Mouse (Mus musculus) liver, adult 2 months (tissue): ENCODE data around the gene Gigyf1. TPM values are rescaled to one million over a fixed set of nuclear protein-coding genes. Genes with fewer than 3 reads are reported as not detected.

Experiments used
- DNase-seq: peaks from one replicate; pipeline ENCODE4 v3.0.0-alpha.2; 2011; ENCODE audit warnings: low read depth, low spot score; ENCODE audit errors: extremely low read depth
- H3K27ac ChIP-seq: fragments of 200-500 bp; replicated peaks from 2 replicates; pipeline ENCODE4 v1.5.1; 2012; ENCODE audit warnings: low read depth, mild to moderate bottlenecking, control low read depth, inconsistent platforms, low read length; ENCODE audit not compliant: insufficient read depth
- H3K27me3 ChIP-seq: fragments of 200-500 bp; 2 replicates; pipeline ENCODE4 v1.6.1; 2012; ENCODE audit warnings: mild to moderate bottlenecking, moderate library complexity, low read length, inconsistent platforms; ENCODE audit not compliant: control insufficient read depth, insufficient read depth
- H3K36me3 ChIP-seq: fragments of 200-500 bp; 2 replicates; pipeline ENCODE4 v1.6.1; 2012; ENCODE audit warnings: low read length, inconsistent platforms; ENCODE audit not compliant: control insufficient read depth, insufficient read depth
- H3K4me1 ChIP-seq: fragments of 200-500 bp; 2 replicates; pipeline ENCODE4 v1.6.1; 2011; ENCODE audit warnings: low read length; ENCODE audit not compliant: control insufficient read depth, insufficient read depth
- H3K4me3 ChIP-seq: fragments of 200-500 bp; 2 replicates; pipeline ENCODE4 v1.5.1; 2011; ENCODE audit warnings: low read depth, mild to moderate bottlenecking, control low read depth, low read length, moderate library complexity; ENCODE audit not compliant: insufficient read depth
- H3K79me2 ChIP-seq: fragments of 200-500 bp; 2 replicates; pipeline ENCODE4 v1.6.1; 2012; ENCODE audit warnings: inconsistent platforms, mild to moderate bottlenecking, low read length, moderate library complexity; ENCODE audit not compliant: control insufficient read depth, insufficient read depth
- H3K9ac ChIP-seq: fragments of 200-500 bp; 2 replicates; pipeline ENCODE4 v1.6.1; 2012; ENCODE audit warnings: low read depth, mild to moderate bottlenecking, control low read depth, inconsistent platforms, low read length
- CTCF ChIP-seq: fragments of 200-500 bp; IDR thresholded peaks from 2 replicates; pipeline ENCODE4 v1.5.1; 2011; ENCODE audit warnings: low read depth, low read length, control low read depth
- POLR2A ChIP-seq: fragments of 200-500 bp; IDR thresholded peaks from 2 replicates; pipeline ENCODE4 v1.6.1; 2011; ENCODE audit warnings: low read length, control low read depth; ENCODE audit not compliant: insufficient read depth; ENCODE audit errors: extremely low read depth
- WGBS: fragments of 180-500 bp; shearing (Covaris S2); methylation state at CpG from one replicate; pipeline ENCODE4 v1.1.7; 2018; 5-methylcytosine and 5-hydroxymethylcytosine counted together
- polyA plus RNA-seq: library from polyadenylated mRNA; depleted of rRNA; stranded (reverse); fragments of >200 nt; gene quantifications from 2 replicates; pipeline ENCODE4 v1.2.3, GENCODE M21; 2012
- total RNA-seq: library from RNA; depleted of rRNA; stranded (reverse); fragments of >200 nt; gene quantifications from 2 replicates; pipeline ENCODE4 v1.2.3, GENCODE M21; 2014

The Gigyf1 gene
- total and polyA plus RNA-seq, 2 experiments = 2.7 to 14.0 TPM

DNA sequence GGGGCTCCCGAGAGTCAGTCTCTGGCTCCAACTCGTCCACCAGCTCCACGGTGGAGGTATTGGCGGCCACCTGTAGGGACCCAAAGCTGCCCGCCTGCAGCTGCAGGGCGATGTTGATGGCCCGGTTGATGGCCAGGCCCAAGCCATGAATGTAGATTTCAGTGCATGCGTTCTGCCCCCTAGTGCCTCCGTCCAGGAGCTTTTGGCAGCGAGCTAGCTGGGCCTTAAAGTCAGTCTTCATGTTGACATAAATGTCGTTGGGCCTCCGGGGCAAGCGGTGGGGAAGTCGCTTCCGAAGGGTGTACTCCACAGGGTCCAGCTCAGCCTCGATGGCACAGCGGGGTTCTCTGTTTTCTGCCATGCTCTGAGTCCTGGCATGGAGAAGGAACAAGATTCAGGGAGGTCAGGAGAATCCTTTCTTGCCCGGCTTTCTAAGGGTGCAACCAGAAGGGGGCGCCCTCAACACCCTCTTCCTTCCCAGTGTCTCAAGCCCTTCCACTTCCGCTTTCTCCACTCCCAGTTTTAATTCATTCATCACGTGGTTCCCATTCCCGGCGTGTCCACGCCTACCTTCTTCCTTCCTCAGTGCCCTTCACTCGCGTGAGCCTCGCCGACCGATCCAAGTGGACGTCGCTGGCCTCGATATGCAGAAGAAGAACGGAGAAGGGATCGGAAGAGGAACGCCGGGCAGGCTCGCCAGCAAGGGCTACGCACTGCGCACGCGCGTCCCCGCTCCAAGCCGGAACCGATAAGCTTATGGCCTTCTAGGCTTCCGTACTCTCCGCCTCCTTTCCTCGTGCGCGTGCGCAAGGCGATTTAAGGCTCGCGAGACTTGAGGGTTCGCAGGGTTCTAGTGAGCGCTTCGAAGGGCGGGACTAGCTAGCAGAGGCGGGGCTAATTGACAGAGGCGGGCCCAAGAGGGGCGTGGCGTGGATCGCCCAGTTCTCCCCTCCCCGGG, 16.4 kb upstream of the Gigyf1 start, which contains the start of gene Pop7:
TSS of gene Pop7 (minus strand) at position 810 of the 958 bp plus-strand sequence.
- TF ChIP-seq POLR2A = no peak
- peak; percentile 83 for TF ChIP-seq CTCF
- Histone ChIP-seq H3K79me2 (no peaks in the 10 kb centered on the region), H3K9ac (peak within 1 kb of the TSS; percentile 88), H3K27me3 (no peaks in the 10 kb centered on the region), H3K4me3 (peak within 1 kb of the TSS; percentile 81), H3K4me1 (peaks cover 5% of the 10 kb centered on the region), H3K27ac (peak within 1 kb of the TSS; percentile 88), H3K36me3 (no peaks in the 10 kb centered on the region)
- DNase-seq = peak; percentile 92
- WGBS = under 1% methylated on average over 64 of the region's 64 CpGs

DNA sequence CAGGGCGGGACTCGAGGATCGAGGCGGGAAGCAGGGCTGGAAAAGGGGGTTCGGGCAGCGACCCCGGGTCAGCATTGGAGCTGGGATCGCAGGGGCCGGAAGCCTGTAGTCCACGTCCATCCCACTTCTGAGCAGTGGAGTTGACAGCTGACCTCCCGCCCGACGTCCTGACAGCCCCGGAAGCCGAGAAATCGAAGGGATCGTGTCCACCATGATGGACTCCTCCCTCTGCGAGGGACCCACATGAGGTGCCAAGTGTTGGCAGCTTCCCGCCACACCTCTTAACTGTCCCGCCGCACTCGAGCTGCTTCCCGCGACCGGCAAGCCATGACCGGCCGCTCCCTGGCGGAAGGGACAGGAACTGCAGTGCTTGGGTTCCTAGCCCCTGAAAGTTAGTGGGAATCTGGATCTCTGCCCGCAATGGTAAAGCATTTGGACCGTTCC, 15.7 kb upstream of the Gigyf1 start:
- Histone ChIP-seq H3K27me3 (no peaks in the 10 kb centered on the region), H3K4me3 (peak overlapping the region; percentile 74), H3K79me2 (no peaks in the 10 kb centered on the region), H3K4me1 (peaks cover 5% of the 10 kb centered on the region), H3K36me3 (no peaks in the 10 kb centered on the region), H3K27ac (peak overlapping the region; percentile 80), H3K9ac (peak overlapping the region; percentile 72)
- DNase-seq = peak; percentile 84
- under 1% methylated on average over 30 of the region's 30 CpGs for WGBS
- TF ChIP-seq CTCF = peak; percentile 90
- TF ChIP-seq POLR2A = 0 out of 2 replicates have a peak, but pooled peaks have one; percentile 55

DNA sequence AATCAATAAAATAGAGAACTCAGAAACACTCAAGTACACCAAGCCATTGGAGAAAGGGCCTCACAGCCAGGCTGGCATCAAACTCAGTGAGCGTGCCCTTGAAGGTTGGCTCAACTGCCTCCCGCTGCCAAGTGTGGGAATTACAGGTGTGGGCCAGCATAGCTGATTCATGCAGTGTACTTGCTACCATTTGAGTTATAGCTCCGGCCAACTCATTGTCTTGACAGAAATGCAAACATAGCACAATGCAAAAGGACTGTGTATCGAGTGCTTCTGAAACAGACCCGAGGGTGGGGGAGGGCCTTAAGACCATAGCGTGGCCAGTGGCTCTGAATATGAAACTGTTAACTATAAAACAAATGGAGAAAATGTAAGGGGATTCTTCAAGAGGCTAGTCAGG, 14.3 kb upstream of the Gigyf1 start:
- Histone ChIP-seq H3K4me1 (peaks cover 5% of the 10 kb centered on the region), H3K4me3 (no peak overlapping the region), H3K79me2 (no peaks in the 10 kb centered on the region), H3K9ac (no peak overlapping the region), H3K27ac (no peak overlapping the region), H3K36me3 (no peaks in the 10 kb centered on the region), H3K27me3 (no peaks in the 10 kb centered on the region)
- TF ChIP-seq POLR2A (no peak), CTCF (0 out of 2 replicates have a peak, but pooled peaks have one; percentile 13)
- WGBS = 80% methylated on average over 6 of the region's 6 CpGs
- DNase-seq = no peak

DNA sequence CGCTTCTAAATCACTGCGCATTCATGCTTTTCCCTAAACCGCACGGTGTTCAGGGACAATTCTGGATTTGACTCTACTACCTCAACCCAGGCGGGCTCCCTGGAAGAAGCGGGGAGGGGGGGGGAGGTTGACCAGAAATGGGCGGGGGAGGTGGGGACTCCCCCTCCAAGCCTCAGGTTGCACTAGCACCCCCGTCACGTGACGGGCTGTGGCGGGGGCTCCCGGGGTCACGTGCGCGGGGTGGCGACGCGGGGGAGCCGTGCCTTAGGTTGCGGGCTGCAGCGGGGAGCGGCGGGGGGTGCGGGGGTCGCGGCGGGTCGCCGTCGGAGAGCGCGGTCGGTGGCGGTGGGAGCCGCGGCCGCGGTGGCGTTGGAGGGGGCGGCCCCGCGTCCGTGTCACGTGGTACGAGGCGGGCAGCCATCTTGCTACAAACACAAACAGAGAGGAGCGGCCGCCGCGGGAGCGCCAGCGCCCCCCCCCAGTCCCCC, 8.3 kb upstream of the Gigyf1 start:
- no peaks in the 10 kb centered on the region for H3K27me3 ChIP-seq
- H3K4me3 ChIP-seq = peak overlapping the region; percentile 97
- H3K36me3 ChIP-seq = no peaks in the 10 kb centered on the region
- H3K4me1 ChIP-seq = peaks cover 15% of the 10 kb centered on the region
- peak overlapping the region; percentile 99 for H3K9ac ChIP-seq
- peaks cover 55% of the 10 kb centered on the region for H3K79me2 ChIP-seq
- DNase-seq = peak; percentile 33
- peak overlapping the region; percentile 62; the same call in 1 of the 2 replicates for H3K27ac ChIP-seq
- TF ChIP-seq POLR2A (0 out of 2 replicates have a peak, but pooled peaks have one; percentile 18), CTCF (no peak)
- WGBS = 1% methylated on average over 51 of the region's 52 CpGs

DNA sequence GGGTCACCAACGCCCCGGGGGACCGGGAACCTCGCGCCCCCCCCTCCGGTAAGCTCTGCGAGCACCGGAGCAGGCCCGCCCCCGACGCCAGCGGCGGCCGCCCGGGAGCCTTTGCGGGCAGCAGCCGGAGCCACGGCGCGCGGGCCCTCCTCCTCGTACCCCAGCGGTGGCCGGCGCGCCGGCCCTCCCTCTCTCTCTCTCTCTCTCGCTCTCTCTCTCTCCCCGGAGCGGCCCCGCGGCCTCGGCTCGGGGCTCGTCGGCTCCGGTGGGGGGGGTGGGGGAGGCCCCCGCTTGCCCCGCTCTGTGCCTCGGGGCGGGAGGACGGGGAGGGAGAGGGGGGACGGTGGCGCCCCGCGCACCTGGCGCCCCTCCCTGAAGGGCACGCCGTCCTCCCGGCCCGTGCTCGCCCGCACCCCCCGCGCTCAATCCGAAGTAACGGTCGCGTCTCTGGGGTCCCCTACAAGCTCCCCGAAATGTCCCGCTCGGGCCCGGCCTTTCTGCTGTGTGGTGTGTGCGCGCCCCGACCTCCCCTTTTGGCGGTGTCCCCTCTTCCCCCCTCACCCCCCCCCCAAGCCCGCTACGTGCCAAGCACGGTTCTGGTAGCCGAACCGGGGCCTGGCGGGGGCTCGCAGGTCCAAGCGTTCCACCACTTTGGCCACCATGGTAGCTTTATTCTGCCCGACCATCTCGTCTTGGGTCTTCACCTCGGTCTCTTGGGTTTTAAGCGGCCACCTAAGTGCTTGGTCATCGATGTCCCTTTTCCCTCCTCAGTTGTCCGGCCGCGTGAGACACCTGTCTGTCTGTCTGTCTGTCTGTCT, 7.6 kb upstream of the Gigyf1 start:
- Histone ChIP-seq H3K27me3 (no peaks in the 10 kb centered on the region), H3K36me3 (no peaks in the 10 kb centered on the region), H3K79me2 (peaks cover 59% of the 10 kb centered on the region), H3K4me1 (peaks cover 15% of the 10 kb centered on the region), H3K27ac (peak overlapping the region; percentile 48), H3K4me3 (peak overlapping the region; percentile 97), H3K9ac (peak overlapping the region; percentile 99)
- 1% methylated on average over 45 of the region's 83 CpGs for WGBS
- DNase-seq = no peak
- TF ChIP-seq POLR2A (no peak), CTCF (no peak)
